Mouse (Mus musculus) CD4-positive, CD25-positive, alpha-beta regulatory T cell (primary cell): ENCODE data around the gene Polr3gl. TPM values are rescaled to one million over a fixed set of nuclear protein-coding genes. Genes with fewer than 3 reads are reported as not detected.

Source experiments
- polyA plus RNA-seq: library from polyadenylated mRNA; unstranded; fragments of 100-300 nt; shearing (Covaris generic); gene quantifications from one replicate; pipeline ENCODE4 v1.2.1, GENCODE M21; 2017

The Polr3gl gene
- polyA plus RNA-seq: 22.0 TPM

DNA sequence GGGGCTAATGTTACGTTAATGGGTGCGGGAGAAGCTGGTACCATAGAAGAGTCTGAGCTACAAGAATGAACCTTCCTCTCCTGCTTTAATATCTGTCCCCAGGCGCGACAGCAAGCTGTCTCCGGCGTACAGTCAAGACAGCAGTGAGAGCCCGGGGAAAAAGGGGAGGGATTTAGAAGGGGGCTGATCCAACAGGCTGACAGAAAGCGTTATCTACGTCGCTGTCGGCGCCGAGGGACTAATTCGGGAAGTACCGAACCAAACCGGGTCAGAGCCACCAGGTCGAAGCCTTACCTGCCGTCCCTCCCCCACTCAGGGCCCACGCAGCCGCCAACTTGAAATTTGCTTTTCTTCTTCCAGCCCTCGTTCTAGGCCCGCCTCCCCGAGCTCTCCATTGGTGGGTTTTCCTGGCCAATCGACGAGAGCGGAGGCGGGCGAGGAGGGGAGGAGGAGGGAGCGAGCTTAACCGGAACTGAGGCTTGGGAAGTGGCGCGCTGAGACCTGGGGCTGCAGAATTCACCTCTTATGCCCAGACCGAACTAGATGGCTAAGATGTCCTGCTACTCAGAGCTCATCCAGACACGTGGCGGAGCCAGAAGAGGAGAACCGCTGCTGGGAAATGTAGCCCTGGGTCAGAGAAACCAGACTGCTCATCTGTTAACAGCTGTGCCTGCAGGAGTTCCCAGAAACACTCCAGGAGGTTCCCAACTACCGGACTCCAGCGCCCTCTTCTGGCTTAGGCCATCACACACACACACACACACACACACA, at the start of gene Polr3gl:
Gene Polr3gl (minus strand): TSS at position 392 of the 771 bp plus-strand sequence.

DNA sequence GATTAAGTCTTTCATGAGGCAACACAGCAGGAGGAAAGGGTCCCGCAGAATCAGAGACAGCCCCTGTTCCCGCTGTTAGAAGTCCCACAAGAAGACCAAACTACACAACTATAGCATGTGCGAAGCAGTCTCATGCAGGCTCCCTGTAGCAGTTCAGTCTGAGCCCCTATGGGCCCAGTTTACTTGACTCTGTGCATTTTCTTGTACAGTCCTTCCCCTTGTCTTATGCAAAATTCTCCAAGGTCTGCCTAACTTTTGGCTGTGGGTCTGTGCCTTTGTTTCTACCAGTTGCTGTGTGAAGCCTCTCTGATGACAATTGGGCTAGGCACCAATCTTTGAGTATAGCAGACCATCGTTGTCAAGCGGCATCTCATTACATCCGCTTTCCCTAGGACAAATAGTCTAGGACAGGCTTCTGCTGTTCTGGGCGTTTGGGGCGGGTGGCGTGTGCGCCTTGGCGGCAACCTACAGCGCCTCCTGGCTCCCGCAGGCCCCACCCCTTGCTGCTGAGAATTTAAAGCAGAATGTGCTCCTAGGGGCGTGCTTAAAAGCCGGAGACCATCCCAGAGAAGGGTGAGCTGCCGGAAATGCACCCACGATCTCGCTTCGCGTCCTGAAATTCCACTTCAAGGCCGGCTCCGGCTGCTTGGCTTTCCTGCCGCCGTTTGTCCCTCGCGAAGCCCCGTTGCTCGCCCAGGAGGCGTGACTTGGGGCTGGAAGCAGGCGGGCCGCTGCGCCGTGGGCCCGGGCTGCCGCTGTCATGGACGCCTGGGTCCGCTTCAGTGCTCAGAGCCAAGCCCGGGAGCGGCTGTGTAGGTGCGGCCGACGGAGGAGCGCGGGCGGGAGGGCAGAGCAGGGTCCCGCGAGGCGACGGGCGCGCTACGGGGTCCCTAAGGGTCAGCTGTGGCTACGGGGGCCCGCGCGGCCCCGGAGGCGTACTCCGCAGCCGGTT, 41.2 kb upstream of the Polr3gl start, which contains the start of the genes Pex11b and Gm42957:
Gene Pex11b (plus strand): TSS at position 449 of the 952 bp plus-strand sequence.
Gene Gm42957 (plus strand): TSS at position 547 of the 952 bp plus-strand sequence.

GRCm38 (mm10) chr3:96629729-96630600, 36.0 kb upstream of the Polr3gl start, which contains the start of gene Rbm8a:
TSS of gene Rbm8a (plus strand) at chr3:96629933.

GRCm38 (mm10) chr3:96600639-96601250, 6.8 kb upstream of the Polr3gl start, which contains the start of gene Lix1l:
TSS of gene Lix1l (plus strand) at chr3:96601149.

DNA sequence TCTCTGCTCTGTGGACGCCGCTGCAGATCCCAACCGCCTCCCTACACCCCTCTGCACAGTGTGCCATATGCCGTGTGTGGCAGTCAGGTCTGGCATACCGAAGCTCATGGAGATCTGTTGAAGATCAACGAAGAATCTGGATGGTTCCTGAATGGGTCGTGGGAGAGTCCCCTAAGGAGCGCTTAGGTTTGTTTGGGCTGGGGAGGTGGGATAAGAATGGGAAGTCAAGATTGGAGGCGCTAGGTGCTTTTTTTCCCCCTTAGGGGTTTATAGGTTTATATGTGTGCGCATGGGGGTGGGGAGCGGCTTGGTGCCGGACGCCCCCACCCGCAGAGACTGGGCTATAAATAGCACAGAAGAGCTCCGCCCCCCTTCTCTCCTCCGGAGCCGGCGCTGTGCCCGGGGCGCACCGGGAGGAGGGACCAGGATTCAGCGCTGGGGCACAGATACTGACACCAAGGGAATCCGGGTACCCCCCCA, 2.3 kb upstream of the Polr3gl start, which contains the start of gene Ankrd34a:
Gene Ankrd34a (plus strand): TSS at position 409 of the 480 bp plus-strand sequence.

GRCm38 (mm10) chr3:96576690-96577541, 17.1 kb downstream of the Polr3gl start, which contains the start of gene Gm16253:
TSS of gene Gm16253 (plus strand) at chr3:96576984.

DNA sequence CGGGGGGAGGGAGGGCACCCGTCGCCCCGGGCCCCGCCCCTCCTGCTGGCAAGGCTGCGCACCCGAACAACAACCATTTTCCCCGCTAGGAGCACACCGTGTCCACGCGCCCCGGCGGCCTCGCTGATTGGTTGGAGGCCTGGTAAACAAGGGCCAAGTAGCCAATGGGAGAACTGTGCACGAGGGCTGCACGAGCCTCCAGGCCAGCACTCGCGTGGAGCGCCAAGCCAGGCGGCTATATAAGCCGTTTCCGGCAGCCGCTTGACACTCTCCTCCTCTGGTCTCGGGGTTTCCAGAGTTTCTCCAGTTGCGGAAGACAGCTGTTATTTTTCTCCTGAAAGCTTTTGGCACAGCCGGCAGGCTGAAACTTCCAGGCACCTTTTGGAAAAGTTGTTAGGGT, 36.3 kb downstream of the Polr3gl start, which contains the start of gene Txnip:
Gene Txnip (plus strand): TSS at position 264 of the 400 bp plus-strand sequence.

Other genes with a start within 250 kb of the Polr3gl start
- gene BC107364, start 141.9 kb downstream of the Polr3gl start, polyA plus RNA-seq: not detected
- gene Hfe2, start 69.0 kb downstream of the Polr3gl start, polyA plus RNA-seq: not detected
- gene Txnip, start 36.2 kb downstream of the Polr3gl start, polyA plus RNA-seq: 718 TPM
- gene Gm16253, start 17.2 kb downstream of the Polr3gl start, polyA plus RNA-seq: 0.93 TPM
- gene Ankrd34a, start 2.5 kb upstream of the Polr3gl start, polyA plus RNA-seq: 0.07 TPM
- 0.29 TPM for gene Lix1l, start 7.0 kb upstream of the Polr3gl start, polyA plus RNA-seq
- 166 TPM for gene Rbm8a, start 35.8 kb upstream of the Polr3gl start, polyA plus RNA-seq
- 49.6 TPM for gene Pex11b, start 41.2 kb upstream of the Polr3gl start, polyA plus RNA-seq
- gene Gm42957, start 41.3 kb upstream of the Polr3gl start, polyA plus RNA-seq: 0.24 TPM
- gene Itga10, start 51.4 kb upstream of the Polr3gl start, polyA plus RNA-seq: 0.16 TPM
- not detected for gene Ankrd35, start 76.0 kb upstream of the Polr3gl start, polyA plus RNA-seq
- gene Pias3, start 102.2 kb upstream of the Polr3gl start, polyA plus RNA-seq: 25.1 TPM
- 0.50 TPM for gene Nudt17, start 114.4 kb upstream of the Polr3gl start, polyA plus RNA-seq
- gene Polr3c, start 133.4 kb upstream of the Polr3gl start, polyA plus RNA-seq: 72.2 TPM
- 120 TPM for gene Rnf115, start 133.5 kb upstream of the Polr3gl start, polyA plus RNA-seq
- gene Pdzk1, start 235.1 kb upstream of the Polr3gl start, polyA plus RNA-seq: not detected
- 22.4 TPM for gene Cd160, start 235.2 kb upstream of the Polr3gl start, polyA plus RNA-seq